Mouse (Mus musculus): ENCODE data around the gene Hcfc1r1.

GRCm38 (mm10) chr17:23654001-23654400 lies 19.4 kb upstream of the Hcfc1r1 start:
- no peak for TF ChIP-seq CTCF (IDR thresholded peaks at IDR 0.05; ENCODE audit: borderline replicate concordance, insufficient read depth, low read length)
- TF ChIP-seq POLR2A (IDR thresholded peaks at IDR 0.05; ENCODE audit: low read depth, low read length), result no peak
